Mouse (Mus musculus) layer of hippocampus, postnatal 10 days (tissue): ENCODE measurements around the gene Arrdc1. TPM values are rescaled to one million over a fixed set of nuclear protein-coding genes. Genes with fewer than 3 reads are reported as not detected.

Experiments
- DNase-seq, 2 experiments: peaks; one replicate each; pipeline ENCODE4 v3.0.0; 2021; ENCODE audit warnings: low spot score in 2 of 2
- total RNA-seq, 2 experiments: library from RNA; stranded (reverse); gene quantifications; 2 replicates each; pipeline ENCODE4 v1.2.3; 2021

Gene Arrdc1
- total RNA-seq, 2 experiments from 2014 or later = 25.7 to 26.0 TPM

GRCm38 (mm10) chr2:24925284-24925683 is 9.8 kb downstream of the Arrdc1 start:
- no peak for DNase-seq

- DNase-seq = no peak
These were observed 11.5 kb downstream of the Arrdc1 start for GRCm38 (mm10) chr2:24923561-24923960.

- no peak for DNase-seq
These were observed 15.2 kb downstream of the Arrdc1 start for GRCm38 (mm10) chr2:24919839-24920175.

GRCm38 (mm10) chr2:24918930-24919838 is 15.9 kb downstream of the Arrdc1 start, which contains the start of gene Ehmt1:
TSS of gene Ehmt1 (minus strand) at chr2:24919614.
- DNase-seq = peak; percentile 90 to 97

GRCm38 (mm10) chr2:24914762-24915161 is 20.3 kb downstream of the Arrdc1 start:
- DNase-seq = no peak

GRCm38 (mm10) chr2:24912589-24912988 is 22.5 kb downstream of the Arrdc1 start:
- no peak for DNase-seq

GRCm38 (mm10) chr2:24912189-24912588 is 22.9 kb downstream of the Arrdc1 start:
- no peak for DNase-seq

DNA sequence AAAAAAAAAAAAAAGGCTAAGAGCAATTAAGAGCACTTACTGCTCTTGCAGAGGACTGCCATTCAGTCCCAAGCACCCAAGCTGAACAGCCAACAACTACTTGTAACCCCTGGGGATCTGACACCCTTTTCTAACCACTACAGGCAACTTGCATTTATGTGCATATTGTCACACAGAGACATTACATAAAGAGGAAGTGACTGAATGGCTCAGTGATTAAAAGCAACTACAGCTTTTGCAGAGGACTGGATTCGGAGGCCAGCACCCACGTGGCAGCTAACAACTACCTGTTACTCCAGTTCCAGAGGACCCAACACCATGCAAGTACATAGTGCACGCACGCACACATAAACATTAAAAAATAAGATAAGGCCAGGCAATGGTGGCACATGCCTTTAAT is 24.6 kb downstream of the Arrdc1 start:
- no peak for DNase-seq

DNA sequence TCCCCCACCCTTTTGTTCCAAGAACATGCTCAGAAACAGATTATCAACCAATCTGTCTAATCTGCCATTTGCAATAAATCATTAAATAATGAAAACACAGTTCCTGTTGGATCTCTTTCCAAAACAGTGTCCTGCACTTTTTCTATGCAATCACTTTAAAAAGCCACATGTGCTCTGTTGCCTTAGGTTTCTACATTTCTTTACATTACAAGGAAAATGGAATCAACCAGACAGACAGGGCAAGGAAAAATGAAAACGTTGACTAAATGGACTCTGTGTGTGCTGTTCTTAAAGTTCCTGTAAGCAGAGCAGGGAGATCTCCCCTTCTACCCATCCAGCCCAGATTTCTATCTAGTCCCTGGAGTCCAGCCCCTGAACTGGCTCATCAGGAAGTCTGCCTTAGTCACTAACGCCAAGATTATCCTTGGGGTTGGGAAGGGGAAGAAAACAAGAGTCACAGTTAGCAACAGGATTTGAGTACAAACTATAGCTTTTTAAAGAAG is 29.3 kb downstream of the Arrdc1 start:
- no peak for DNase-seq

DNA sequence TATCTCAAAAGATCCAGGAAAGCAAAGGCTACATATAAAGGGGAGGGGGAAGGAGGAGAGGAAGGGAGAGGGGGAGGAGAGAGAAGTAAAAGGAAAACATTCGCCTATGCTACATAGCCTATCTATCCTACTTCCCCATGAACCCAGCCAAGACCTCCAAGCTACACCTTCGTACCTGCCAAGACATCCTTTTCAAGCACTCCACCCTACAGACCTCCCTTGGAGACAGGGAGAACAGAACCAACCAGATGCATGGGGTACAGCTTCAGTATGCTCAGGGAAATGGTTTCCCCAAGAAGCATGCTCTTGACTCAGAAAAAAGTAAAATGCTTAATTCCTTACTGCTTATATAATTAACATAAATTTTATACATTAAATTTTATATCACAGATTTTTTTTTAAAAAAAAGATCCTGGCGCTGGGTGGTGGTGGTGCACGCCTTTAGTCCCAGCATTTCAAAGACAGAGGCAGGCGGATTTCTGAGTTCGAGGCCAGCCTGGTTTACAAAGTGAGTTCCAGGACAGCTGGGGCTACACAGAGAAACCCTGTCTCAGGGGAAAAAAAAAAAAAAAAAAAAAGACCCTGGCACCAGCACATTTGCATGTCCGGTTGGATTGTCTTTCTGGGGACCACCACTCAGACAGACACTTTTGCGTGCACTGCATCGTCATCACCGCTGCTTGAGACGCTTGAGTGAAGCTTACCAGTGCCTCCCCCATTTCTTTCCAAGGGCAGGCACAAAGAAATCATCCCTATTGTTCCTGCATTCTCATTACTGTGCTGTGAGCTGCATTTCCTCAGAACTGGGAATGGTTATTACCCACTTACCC is 30.0 kb downstream of the Arrdc1 start:
- no peak for DNase-seq

DNA sequence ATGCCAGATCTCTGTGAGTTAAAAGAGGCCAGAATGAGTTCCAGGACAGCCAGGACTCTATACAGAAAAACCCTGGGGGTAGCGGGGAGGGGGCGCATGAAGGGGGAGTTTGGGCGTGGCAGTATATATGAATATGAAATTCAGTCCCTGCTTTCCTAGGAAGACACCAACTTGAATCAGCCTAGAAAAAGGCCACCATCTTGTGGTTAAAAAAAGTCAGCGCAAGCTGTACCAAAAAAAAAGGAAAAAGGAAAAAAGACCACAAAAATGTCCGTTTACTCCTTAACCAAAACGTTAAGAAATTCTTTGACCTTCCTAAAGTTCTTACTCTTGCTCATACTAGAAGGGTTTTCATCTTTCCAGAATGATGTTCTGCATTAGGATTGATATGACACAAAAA is 32.1 kb downstream of the Arrdc1 start:
- no peak for DNase-seq

DNA sequence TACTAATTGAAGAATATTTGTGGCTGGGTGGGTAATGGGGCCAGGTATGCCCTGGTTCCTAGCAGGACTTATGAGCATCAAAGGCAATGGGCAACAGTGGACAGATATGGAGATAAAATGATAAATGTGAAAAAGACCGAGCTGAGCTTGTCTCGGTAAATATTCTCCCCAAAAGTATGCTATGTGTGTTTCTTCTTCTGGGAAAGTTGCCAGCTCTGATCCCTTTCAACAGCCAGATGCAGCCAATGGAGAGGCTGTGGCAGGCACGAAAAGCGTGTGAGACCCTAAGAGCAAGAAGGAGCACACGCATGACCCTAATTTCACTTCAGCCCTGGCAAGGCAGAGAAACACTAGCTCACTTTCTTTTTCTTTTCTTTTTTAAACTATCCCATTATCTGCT is 34.0 kb downstream of the Arrdc1 start:
- DNase-seq = no peak

DNA sequence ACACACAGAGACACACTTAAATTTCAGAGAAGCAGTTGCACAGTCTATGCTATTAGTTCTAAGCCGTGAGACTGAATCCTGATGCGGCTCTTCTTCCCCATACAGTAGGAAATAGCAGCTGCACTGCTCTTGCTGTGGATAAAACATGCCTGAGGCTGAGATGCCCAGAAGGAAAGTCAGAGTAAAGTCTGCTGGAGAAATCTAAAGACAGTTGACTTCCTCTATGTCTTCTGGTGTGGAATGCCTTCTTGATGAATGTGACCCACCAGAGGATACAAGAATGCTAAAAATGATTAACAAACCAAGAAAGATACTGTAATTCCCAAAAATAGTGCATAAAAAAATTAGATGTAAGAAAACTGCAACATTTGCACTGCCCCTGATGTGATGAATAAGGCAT is 35.8 kb downstream of the Arrdc1 start:
- no peak for DNase-seq

- DNase-seq = no peak
These were observed 38.3 kb downstream of the Arrdc1 start for GRCm38 (mm10) chr2:24896761-24897160.

- no peak for DNase-seq
These were observed 40.8 kb downstream of the Arrdc1 start for GRCm38 (mm10) chr2:24894211-24894610.

DNA sequence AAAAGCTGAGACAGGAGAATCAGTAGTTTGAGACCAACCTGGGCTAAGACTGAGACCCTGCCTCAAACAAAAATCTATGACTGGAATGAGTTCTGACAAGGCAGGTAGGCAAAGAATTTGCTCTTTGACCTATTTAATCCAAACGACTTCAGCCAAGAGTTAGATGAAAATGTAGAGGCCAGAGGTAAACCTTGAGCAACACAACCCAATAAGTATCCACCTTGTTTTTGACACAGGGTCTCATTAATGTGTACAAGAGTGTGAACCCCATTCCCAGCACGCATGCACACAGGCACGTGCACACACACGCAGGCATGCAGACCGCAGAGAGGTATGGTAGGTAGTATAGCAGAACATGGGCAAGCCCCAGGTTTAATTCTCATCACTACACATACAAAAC is 42.7 kb downstream of the Arrdc1 start:
- no peak for DNase-seq

GRCm38 (mm10) chr2:24890541-24891447 is 44.3 kb downstream of the Arrdc1 start:
- no peak for DNase-seq

- no peak for DNase-seq
These were observed 46.2 kb downstream of the Arrdc1 start for GRCm38 (mm10) chr2:24888895-24889294.

DNA sequence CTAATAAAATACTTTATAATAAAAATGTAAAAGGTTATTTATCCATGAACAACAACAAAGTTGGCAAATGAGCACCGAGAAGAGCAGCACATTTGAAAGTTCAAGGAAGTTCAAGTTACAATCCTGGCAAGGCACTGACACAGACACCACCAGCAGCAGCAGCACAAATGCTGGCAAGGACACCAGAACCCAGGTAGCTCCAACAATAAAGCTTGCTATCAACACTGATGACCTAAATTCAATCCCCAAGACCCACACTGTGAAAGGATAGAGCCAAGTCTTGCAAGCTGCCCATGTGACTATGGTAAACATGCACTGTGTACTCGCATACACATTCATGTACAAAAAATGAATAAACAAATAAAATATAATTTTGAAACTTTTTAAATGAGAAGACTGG is 54.4 kb downstream of the Arrdc1 start:
- no peak for DNase-seq
